Comparison of ENCODE assay signal across 8 mouse cellular contexts in genomic region chr19:37550101-37551039, GRCm38 (mm10). TPM values are rescaled to one million over a fixed set of nuclear protein-coding genes. Genes with fewer than 3 reads are reported as not detected.
DNase-seq lines count a peak whose midpoint lies in the region; ATAC-seq and TF ChIP-seq lines count a peak whose summit lies in the region.

Gene Exoc6, plus strand, starts transcription at chr19:37550418.

- WGBS in embryonic facial prominence, embryonic 14.5 days, result 2% methylated on average over 32 of the region's 89 CpGs
- WGBS in limb, embryonic 15.5 days, result 1% methylated on average over 74 of the region's 89 CpGs
- WGBS in midbrain, postnatal 0 days, result under 1% methylated on average over 56 of the region's 89 CpGs

- H3K27ac ChIP-seq in embryonic facial prominence, embryonic 14.5 days (replicated peaks; ENCODE audit: low read depth, low read length), result no peak within 1 kb of the TSS
- peak within 1 kb of the TSS; percentile 54 for H3K27ac ChIP-seq in limb, embryonic 15.5 days
- peak within 1 kb of the TSS; percentile 84 for H3K27ac ChIP-seq in midbrain, postnatal 0 days (ENCODE audit: low read depth, low read length)

- no peaks in the 10 kb centered on the region for H3K9me3 ChIP-seq in embryonic facial prominence, embryonic 14.5 days (ENCODE audit: control insufficient read depth, low read length)
- H3K9me3 ChIP-seq in limb, embryonic 15.5 days, result no peaks in the 10 kb centered on the region
- no peaks in the 10 kb centered on the region for H3K9me3 ChIP-seq in midbrain, postnatal 0 days (ENCODE audit: low read length)

- peak within 1 kb of the TSS; percentile 78 for H3K4me3 ChIP-seq in embryonic facial prominence, embryonic 14.5 days (ENCODE audit: low read depth, low read length)
- H3K4me3 ChIP-seq in limb, embryonic 15.5 days, result peak within 1 kb of the TSS; percentile 85
- peak within 1 kb of the TSS; percentile 84 for H3K4me3 ChIP-seq in midbrain, postnatal 0 days (ENCODE audit: low read depth, low read length)

- ATAC-seq in embryonic facial prominence, embryonic 14.5 days (ENCODE audit: low read depth), result peak; percentile 90
- peak; percentile 69 for ATAC-seq in limb, embryonic 15.5 days (ENCODE audit: insufficient number of reproducible peaks, low FRiP score, low TSS enrichment, low read depth)
- peak; percentile 88 for ATAC-seq in midbrain, postnatal 0 days (ENCODE audit: low FRiP score)

- H3K36me3 ChIP-seq in embryonic facial prominence, embryonic 14.5 days (ENCODE audit: control insufficient read depth, insufficient read depth, low read length), result no peaks in the 10 kb centered on the region
- H3K36me3 ChIP-seq in limb, embryonic 15.5 days, result no peaks in the 10 kb centered on the region
- H3K36me3 ChIP-seq in midbrain, postnatal 0 days (ENCODE audit: insufficient read depth, low read length), result no peaks in the 10 kb centered on the region; the same call in 1 of the 2 replicates

- peak within 1 kb of the TSS; percentile 66 for H3K9ac ChIP-seq in embryonic facial prominence, embryonic 14.5 days (ENCODE audit: low read depth, low read length)
- H3K9ac ChIP-seq in limb, embryonic 15.5 days, result peak within 1 kb of the TSS; percentile 51
- H3K9ac ChIP-seq in midbrain, postnatal 0 days (replicated peaks; ENCODE audit: low read length, poor library complexity, severe bottlenecking), result peak within 1 kb of the TSS; percentile 77

- peaks cover 10% of the 10 kb centered on the region; the same call in 1 of the 2 replicates for H3K27me3 ChIP-seq in embryonic facial prominence, embryonic 14.5 days (replicated peaks; ENCODE audit: control insufficient read depth, insufficient read depth, low read length)
- H3K27me3 ChIP-seq in limb, embryonic 15.5 days, result peaks cover 4% of the 10 kb centered on the region; the same call in 1 of the 2 replicates
- H3K27me3 ChIP-seq in midbrain, postnatal 0 days (ENCODE audit: insufficient read depth, low read length), result no peaks in the 10 kb centered on the region

- peak; percentile 40 for TF ChIP-seq CTCF in midbrain, postnatal 0 days (IDR thresholded peaks at IDR 0.05)

- peak; percentile 50 for DNase-seq in 3T3-L1 (ENCODE audit: low read depth, low spot score)
- peak; percentile 82 for DNase-seq in adrenal gland, postnatal 25 days
- DNase-seq in embryonic facial prominence, embryonic 14.5 days (ENCODE audit: low spot score), result peak; percentile 77
- peak; percentile 65 for DNase-seq in heart, adult 8-10 months (ENCODE audit: low spot score)
- DNase-seq in kidney, adult 9 months, result peak; percentile 88
- DNase-seq in midbrain, postnatal 0 days (ENCODE audit: low spot score), result peak; percentile 70
- DNase-seq in spleen, postnatal 10 days (ENCODE audit: low spot score in 2 of 2), result peak; percentile 86 to 90

- no peaks in the 10 kb centered on the region for H3K4me1 ChIP-seq in embryonic facial prominence, embryonic 14.5 days (ENCODE audit: control insufficient read depth, insufficient read depth, low read length)
- peaks cover 10% of the 10 kb centered on the region for H3K4me1 ChIP-seq in limb, embryonic 15.5 days
- H3K4me1 ChIP-seq in midbrain, postnatal 0 days (ENCODE audit: insufficient read depth, low read length), result no peaks in the 10 kb centered on the region

- H3K4me2 ChIP-seq in embryonic facial prominence, embryonic 14.5 days (ENCODE audit: low read depth, low read length), result peak within 1 kb of the TSS; percentile 96
- peak within 1 kb of the TSS; percentile 99 for H3K4me2 ChIP-seq in limb, embryonic 15.5 days
- H3K4me2 ChIP-seq in midbrain, postnatal 0 days (ENCODE audit: low read depth, low read length, poor library complexity, severe bottlenecking), result peak within 1 kb of the TSS; percentile 71

RNA-seq across cellular contexts. Expression of gene Exoc6, which starts in this region (rescaled TPM):
- 15.7 and 21.4 TPM in 2 replicates for total RNA-seq in adrenal gland, postnatal 25 days (2021)
- polyA plus RNA-seq in embryonic facial prominence, embryonic 14.5 days (2014; fragmentation: Nextera tagmentation; extraction: Ambion mirVana), result 10.7 and 13.0 TPM in 2 replicates
- total RNA-seq in heart, adult 8-10 months (2022), result 10 to 100 TPM; 30.2 to 36.9 (median 32.5) TPM
- polyA plus RNA-seq in limb, embryonic 15.5 days (2015; fragmentation: Nextera tagmentation; extraction: Ambion mirVana), result 7.9 and 10.0 TPM in 2 replicates
- total RNA-seq in midbrain, postnatal 0 days (2014; rRNA removed), result 27.2 and 29.2 TPM in 2 replicates
- polyA plus RNA-seq in midbrain, postnatal 0 days (2015; fragmentation: Nextera tagmentation; extraction: Ambion mirVana), result 25.5 and 27.5 TPM in 2 replicates
